Mouse (Mus musculus): Measurements from ENCODE around the gene Ndel1.
"Not testable (repeated sequence)": the region's sequence is repeated elsewhere in the genome, so short reads cannot be mapped to it uniquely, and the experiment has no call there.

Gene Ndel1

DNA sequence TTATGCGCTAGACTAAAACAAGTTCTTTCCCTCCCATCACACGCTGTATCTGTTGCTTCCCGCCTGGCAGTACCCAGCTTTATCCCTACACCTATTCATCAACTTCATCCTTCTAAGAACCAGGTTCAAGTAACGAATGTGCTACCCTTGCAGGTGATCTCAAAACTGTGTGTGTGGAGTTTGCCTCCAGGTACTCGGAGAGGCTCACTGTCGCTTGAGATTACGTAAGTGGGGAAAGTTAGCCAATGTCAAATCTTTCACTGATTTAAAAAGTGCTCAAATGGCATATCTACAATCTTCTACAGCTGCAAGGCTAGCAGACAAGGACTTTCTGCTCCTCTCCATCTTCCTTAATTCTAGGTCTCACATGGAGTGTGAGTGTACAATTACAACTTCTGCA lies 20.8 kb downstream of the Ndel1 start:
- DNase-seq: no peak

DNA sequence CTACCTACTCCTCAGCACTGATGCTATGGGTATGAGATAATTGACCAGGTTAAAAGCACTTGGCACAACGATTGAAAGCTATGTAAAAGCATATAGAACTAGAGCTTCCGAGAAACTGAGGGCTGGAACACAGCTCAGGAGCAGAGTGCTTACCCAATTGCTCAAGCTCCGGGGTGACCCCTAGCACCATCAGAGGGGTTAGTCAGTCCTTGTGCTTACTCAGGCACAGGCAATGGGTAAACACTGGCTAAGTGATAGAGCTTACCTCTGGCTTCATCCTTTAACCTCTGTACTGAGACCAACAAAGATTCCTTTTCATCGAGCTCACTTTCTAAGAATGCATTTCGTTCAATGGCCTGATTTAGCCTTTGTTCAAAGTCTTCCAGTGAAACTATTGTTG lies 32.1 kb downstream of the Ndel1 start:
- no peak for DNase-seq

DNA sequence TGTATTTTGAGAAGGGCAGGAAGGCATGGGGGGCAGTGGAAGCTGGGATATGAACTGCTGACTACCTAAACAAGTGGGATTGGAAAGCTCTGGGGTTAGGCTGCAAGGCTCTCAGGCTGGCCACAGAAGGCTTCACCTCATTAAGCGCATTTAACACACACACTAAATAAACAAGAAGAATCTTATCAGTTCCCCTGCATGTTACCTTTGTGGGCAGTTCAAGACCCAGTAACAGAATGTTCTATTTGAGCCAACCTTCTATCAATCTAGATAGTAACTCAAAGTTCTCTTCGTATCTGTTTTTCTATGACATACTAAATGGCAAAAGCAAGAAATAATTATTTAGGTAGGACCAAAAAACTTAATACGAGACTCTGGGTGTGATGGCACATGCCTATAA lies 36.6 kb downstream of the Ndel1 start:
- no peak for DNase-seq

DNA sequence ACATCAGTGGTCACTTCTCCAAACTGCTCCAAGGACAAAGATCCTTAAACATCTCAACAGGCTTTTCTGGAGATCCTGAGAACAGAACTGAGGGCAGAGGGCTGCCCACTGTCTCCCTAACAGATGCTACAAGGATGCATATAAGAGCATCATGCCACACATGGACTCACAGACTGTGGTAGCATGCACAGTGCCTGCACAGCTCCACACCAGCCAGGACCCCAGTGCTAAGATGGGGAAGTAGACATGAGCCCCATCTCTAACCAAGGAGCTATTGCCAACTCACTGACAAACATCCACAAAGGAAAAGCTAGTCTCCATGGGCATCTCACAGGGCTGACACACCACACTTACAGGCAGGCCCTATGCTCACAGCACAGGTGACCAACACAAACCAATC lies 38.1 kb downstream of the Ndel1 start:
- DNase-seq: no peak

DNA sequence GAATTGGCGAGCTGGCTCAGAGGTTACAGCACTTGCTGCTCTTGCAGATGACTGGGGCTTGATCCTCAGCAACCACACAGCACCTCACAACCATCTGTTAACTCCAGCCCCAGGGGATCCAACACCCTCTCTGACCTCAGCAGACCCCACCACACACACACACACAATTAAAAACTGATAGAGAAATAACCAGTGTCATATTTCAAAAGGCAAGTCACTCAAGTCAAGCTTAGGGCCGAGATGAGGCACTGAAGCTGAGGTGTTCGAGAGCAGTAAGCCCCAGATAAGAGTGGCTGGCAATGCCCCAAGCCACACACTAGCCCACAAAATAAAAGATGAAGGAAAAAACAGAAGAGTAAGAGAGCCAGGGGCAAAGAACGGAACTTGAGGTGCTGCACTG lies 38.9 kb downstream of the Ndel1 start:
- DNase-seq: no peak

DNA sequence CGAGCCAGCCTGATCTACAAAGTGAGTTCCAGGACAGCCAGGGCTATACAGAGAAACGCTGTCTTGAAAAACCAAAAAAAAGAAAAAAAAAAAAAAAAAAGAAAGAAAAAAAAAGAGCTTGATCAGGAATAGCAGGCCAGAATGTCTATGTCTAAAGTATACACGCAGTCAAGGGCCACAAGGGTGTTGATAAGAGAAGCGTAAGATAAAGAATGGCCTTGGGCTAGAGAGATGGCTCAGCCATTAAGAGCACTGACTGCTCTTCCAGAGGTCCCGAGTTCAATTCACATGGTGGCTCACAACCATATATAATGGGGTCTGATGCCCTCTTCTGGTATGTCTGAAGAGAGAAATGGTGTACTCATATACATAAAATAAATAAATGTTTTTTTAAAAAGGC lies 40.1 kb downstream of the Ndel1 start:
- DNase-seq: not testable (repeated sequence)

DNA sequence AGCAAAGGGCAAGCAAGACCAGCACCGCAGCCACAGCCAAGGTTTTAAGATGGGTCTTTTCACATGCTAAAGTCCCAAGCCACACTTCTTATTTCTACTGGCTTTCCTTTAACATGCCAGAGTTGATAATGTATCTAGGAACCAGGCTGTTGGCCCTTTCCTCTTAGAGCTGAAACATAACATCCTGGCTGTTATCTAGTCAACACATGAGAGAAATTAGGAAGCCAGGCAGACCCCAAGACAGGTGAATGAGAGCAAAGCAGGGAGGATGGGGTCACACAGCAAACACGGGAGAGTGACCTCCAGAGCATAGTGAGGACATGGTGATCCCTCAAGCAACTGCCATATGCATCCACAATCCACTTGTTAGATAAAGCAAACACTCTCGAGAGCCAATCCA lies 44.9 kb downstream of the Ndel1 start:
- DNase-seq: no peak

DNA sequence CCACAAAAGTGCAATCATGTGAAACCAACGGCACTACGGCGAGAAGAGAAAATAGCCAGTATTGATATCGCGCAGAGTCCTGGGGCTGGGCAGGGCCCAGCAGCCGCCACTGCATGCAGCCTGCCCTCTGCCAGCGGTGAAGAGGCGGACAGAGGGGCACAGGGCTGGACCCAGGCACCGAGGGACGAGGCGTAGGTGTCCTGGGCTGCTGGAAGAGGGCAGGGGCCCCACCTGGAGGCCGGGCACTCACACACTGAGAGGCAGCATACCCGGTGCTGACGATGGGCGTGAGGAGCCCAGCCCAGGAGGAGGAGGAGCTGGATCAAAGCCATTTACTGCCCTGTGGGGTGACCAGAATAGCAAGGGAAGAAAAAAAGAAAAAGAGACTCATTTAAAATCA lies 49.3 kb downstream of the Ndel1 start:
- DNase-seq: no peak

DNA sequence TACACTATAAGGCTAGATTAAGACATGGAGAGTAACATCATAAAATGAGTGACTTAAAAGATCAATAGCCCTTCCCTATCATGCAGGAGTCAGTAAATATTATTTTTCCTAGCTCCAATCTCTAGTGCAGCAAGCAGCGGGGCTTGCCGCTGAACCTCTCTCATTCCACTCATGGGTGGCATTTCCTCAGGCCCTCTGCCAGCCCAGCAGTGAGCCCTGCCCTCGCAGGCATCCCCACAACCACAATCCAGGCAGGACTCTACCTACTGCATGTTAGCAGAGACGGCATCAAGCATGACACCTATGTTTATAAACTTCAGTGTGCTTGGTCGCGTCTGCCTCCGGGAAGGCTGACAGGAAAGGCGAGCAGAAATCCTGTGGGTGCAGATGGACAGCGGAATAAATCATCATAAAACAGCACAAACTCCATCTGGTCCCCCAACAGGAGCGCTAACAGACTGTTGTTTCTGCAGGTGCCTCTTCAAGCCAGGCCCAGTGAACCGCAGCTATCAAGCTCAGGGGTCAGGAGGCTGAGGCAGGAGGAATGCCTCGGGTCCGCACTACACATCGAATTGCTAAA lies 52.3 kb downstream of the Ndel1 start:
- peak; percentile 40 for DNase-seq

DNA sequence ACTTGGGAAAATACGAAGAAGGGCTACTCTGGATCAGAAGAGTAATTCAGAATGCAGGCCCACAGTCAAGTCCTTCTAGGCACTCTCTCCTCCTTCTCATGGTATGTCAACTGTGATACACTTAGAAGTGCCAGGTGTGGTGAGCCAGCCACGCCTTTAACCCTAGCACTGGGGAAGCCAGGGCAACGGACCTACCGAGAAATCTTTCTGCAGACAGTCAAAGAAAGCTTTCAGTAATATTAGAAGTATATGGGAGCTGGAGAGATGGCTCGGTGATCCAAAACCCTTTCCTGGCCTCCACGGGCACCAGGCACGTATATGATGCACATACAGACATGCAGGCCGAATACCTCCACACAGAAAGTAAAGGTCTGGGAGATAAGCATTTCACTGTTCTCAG lies 53.2 kb downstream of the Ndel1 start:
- no peak for DNase-seq

DNA sequence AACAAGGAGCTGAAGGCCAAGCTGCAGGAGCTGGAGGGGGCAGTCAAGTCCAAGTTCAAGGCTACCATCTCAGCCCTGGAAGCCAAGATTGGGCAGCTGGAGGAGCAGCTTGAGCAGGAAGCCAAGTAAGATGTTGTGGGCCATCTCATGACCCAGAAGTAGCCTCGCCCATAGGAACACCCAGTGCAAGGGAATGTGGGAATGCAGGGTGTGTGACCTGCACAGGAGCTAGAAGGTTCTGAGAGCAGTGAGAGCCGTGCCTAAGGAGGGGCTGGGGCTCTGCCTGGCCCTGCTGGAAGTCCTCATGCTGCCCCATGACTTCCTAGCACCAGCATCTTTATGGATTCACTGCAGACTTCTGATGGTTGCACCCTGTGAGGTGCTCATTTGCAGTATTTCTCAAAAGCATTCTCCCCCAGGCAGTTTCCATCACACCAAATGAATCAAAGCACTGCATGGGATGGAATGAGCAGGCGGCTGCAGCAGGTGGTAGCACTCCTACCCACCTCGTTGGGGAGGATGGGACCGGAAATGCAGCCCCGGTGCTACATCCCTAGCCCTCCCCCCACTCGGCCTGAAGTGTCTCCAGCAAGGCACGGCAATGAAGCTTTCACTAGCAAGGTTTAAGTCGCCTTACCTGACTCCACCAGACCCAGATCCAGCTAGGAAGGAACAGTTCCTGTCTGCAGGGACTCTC lies 59.6 kb downstream of the Ndel1 start:
- DNase-seq: no peak

DNA sequence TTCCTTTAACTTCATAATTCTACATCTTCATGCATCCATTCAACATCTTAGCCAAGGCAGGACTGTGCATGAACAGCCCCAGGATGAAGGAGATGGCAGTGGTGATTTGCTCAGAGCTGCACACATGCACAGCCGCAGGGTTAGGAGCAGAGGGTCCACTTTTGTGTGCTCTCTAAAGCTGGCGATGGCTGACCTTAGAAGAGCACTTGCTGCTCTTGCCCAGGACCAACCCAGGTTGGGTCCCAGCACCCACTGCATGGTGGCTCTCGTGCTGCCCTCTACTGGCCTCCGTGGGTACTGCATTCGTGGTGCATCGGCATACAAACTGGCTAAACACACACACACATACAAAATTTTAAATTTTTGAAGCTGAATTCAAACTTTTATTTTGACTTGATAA lies 63.9 kb downstream of the Ndel1 start:
- peak; percentile 73 for DNase-seq

DNA sequence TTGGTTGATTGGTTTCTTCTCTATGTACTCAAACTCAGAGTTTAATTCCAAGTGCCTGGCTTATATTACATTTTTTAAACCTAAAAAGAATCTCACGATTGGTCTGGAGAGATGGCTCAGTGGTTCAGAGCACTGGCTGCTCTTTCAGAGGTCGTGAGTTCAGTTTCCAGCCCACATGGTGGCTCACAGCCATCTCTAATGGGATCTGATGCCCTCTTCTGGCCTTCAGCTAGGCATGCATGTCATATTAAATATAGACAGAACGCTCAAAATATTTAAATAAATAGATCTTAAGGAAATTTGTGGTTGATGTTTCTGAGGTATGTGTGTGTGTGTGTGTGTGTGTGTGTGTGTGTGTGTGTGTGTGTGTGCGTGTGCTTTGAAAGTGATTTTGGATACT lies 66.5 kb downstream of the Ndel1 start:
- DNase-seq: no peak

DNA sequence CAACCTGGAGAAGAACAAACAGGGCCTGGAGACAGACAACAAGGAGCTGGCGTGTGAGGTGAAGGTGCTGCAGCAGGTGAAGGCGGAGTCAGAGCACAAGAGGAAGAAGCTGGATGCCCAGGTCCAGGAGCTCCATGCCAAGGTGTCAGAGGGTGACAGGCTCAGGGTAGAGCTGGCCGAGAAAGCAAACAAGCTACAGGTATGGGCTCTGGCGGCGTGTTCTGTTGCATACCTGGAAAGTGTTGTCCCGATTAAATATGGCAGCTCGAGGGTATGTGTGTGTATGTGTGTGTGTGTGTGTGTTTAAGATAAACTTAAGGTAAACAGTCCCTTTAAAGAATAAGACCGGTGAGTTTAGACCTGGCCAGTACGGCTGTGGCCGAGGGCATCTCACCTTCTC lies 73.4 kb downstream of the Ndel1 start:
- no peak for DNase-seq

DNA sequence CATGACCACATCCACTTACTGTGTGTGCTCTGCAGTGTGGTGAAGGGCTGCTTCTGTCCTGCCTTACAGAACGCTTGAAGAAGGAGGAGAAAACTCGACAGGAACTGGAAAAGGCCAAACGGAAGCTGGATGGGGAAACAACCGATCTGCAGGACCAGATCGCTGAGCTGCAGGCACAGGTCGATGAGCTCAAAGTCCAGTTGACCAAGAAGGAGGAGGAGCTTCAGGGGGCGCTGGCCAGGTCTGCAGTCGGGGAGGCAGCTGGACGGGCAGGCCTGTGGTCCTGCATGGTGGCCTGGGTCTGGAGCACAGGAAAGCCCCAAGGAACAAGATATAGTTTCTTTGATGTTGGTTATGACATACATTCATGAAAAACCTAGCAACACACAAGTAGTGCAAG lies 79.9 kb downstream of the Ndel1 start:
- no peak for DNase-seq

DNA sequence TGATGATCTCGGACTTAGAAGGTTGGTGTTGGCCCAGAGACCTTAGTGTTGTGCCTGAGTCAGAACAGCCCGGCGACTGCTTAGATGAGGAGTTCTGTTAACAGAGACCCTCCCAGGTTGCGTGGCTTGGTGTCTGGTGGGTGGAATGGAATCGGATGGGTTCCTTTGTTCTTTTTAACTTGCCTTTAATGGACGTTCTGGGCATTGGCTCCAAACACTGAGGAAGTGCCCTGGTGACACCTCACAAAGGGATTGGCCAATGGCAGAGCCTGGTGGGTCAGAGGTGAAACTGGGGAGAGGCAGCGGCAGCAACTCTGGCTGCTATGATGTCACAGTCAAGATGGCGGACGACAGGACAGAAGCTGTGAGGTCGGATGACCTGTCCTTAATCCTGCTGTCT lies 80.9 kb downstream of the Ndel1 start:
- DNase-seq: no peak

DNA sequence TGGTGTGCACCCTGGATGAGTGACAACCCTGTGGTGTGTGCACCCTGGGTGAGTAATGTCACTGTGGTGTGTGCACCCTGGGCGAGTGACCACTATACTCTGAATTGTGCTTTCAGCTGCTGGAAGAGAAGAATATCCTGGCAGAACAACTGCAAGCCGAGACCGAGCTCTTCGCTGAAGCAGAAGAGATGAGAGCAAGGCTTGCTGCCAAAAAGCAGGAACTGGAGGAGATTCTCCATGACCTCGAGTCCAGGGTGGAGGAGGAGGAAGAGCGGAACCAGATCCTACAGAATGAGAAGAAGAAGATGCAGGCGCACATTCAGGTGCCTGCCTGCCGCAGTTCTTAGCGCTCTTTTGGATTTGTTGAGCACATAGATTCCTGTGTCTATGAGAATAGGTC lies 84.4 kb downstream of the Ndel1 start:
- peak; percentile 38 for DNase-seq

DNA sequence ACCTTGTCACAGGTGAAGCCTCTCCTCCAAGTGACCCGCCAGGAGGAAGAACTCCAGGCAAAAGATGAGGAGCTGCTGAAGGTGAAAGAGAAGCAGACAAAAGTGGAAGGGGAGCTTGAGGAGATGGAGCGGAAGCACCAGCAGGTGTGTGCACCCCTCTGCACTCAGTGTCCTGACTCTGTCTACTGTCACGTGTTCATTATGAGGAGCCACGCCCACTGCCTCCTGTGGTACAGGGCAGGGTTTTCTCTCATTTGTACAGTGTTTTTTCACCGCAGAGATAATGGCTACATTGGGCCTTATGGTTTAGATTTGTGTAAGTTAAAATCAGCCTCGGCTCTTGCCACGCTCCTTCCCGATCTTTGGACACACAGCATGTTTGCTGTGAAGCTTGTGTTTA lies 85.8 kb downstream of the Ndel1 start:
- DNase-seq: no peak

DNA sequence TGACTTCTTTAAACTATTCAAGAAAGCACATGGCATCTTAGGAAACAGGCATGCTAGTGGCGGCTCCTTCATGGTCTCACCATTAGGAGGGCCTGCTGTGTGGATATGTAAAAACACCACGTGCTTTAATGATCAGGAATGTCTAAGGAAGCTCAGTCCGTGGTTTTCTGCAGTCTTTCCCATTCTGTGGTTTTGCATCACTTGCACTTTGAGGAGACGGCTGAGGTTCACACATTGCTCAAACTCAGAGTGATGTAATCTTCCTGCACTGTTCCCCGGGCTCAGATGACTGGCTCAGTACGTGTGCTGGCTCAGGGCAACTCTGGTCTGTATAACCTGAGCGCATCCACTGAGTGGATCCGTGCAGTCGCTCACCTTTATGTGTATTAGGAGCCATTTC lies 89.3 kb downstream of the Ndel1 start:
- DNase-seq: no peak

DNA sequence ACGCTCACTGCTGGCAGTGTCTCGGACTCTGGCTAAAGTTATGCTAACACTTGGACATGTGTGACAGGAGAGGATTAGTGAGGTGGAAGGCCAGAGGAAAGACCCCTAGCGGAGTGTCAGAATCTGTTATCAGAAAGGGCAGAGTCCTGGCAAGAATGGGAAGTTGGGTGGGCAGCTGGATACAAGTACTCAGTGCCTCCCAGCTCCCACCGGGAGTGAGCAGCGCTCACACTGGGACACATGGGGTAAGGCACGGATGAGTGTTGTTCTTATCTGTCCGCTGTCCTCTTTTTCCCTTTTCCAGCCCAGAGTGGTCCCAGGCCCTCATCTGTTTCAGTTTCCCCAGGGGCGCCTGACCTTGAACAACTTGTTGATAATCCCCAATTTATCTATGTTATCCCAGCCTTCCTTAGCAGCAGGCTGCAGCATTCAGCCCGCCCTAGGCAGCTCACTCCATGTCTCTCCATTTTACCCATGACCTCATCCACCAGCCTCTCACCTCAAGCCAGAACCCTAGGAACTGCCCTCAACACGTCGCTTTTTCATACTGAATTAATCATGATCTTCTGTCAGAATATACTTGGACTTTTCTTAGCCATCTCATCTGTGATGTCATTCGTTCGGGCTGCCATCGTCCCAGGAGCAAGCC lies 91.1 kb downstream of the Ndel1 start:
- DNase-seq: no peak

DNA sequence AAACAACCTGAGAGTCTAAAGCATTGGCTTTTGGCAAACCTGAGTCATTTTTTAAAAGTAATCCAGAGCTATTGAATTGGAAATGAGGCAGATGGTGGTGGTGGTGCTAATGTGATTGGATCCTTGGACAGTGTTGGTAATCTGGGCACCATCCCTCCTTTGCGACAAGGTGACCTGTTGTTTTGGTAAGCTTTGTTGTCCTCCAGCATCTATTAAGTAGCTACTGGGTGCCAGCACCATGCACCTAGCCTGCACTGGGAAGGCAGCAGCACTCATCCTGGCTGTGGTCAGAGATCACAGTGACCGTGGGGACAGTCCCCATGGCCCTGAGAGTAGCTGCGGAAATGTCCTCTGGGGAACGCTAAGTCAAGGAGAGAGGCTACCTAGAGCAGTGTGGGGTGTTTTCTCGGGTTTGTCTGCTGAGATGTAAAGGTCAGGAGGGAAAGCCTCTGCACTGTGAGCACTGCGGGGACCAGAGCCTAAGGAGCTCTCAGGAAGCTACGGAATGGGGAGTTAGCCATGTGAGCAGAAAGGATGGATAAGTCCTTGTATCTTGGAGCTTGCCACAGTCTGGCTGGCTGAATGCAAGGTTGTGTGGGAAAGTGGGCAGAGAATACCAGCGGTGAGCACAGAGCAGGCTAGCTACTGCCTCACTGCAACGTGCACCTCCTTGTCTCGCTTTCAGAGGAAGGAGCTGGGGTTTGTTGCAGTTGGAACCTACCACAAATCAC lies 91.8 kb downstream of the Ndel1 start:
- no peak for DNase-seq

DNA sequence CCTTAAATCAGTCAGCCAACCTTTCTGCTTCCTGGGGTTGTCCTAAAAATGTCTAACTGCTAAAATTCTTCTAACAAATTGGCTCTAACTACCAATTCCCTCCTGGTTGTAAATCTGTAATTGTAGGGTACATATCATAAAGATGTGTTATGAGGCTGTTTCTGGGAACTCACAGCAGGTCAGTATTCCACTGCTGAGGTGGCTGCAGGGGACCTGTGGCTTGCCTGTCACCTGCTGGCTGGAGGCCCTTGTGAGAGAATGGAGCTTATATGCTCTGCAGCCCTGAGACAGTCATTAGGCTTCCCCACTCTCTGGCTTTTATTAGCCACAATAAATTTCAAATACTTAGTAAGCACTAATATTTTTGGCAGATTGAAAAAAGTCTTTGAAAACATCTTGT lies 92.8 kb downstream of the Ndel1 start:
- no peak for DNase-seq

DNA sequence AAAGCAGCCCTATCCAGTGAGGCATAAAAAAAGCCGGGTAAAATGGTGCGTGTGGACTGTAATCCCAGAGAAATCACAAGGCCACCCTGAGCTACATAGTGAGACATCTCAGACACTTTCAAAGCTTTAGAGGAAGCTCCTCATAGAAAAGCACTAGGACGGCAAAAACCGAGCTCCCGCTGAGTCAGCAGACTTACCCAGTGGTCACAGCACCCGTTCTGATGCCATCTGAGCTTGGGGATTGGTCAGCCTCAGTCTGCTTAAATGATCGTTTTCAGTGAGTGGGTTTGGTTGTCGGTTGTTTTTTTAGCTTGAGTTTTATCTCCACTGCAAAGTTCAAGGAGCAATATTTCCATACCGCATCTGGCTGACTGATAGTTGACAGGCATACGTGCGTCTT lies 93.7 kb downstream of the Ndel1 start:
- no peak for DNase-seq

DNA sequence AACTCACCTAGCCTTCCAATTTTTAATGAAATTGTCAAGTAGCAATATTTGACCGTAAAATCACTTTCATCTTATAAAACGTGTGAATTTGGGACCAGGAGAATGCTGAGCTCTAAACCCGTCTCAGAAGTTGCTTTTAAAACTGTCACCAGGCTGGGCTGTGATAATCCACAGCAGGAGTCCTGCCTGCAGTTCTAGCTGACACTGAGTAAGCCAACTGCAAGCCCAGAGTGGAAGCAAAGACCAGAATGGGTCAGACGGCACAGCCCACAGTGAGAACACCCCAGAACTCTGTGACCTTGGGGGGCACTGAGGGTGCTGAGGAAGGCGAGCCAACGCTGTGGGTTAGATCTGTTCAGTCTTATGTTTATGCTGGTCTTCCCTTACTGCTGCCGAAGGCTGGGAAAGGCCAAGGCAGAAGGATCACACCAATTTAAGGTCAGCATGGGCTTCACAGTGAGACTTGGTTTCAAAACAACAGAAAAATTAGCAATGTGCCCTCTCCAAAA lies 95.5 kb downstream of the Ndel1 start:
- no peak for DNase-seq

All from cerebellum, adult 11 months (tissue).